Mouse (Mus musculus): ENCODE results near the gene Runx1. TPM values are rescaled to one million over a fixed set of nuclear protein-coding genes. Genes with fewer than 3 reads are reported as not detected.

The Runx1 gene
- polyA plus RNA-seq, 3 experiments from 2014 or later, result 28.0 to 47.0 (median 44.5) TPM

DNA sequence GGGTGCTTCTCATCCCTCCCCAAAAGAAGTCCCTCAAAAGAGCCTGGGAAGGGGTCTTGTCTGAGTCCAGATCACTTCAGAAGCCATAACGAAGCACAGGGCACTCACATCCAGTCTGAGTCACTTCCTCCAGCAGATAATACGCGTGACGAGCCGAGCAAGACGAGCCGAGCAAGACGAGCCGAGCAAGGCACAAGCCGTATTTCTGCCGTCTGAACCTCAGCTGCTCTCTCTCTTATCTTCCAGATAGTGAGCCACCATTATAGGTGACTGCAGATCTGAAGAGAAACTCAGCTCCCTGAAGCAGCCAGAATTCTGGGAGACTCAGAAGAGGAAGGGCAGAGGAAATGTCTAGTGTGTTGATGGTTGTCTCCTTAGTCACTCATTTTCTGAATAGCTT, 273.1 kb downstream of the Runx1 start:
- ATAC-seq, result no peak

- no peak for ATAC-seq
These were observed 273.9 kb downstream of the Runx1 start for GRCm38 (mm10) chr16:92552106-92552382.
